ENCODE assay signal across 23 mouse cellular contexts in the genomic region with DNA sequence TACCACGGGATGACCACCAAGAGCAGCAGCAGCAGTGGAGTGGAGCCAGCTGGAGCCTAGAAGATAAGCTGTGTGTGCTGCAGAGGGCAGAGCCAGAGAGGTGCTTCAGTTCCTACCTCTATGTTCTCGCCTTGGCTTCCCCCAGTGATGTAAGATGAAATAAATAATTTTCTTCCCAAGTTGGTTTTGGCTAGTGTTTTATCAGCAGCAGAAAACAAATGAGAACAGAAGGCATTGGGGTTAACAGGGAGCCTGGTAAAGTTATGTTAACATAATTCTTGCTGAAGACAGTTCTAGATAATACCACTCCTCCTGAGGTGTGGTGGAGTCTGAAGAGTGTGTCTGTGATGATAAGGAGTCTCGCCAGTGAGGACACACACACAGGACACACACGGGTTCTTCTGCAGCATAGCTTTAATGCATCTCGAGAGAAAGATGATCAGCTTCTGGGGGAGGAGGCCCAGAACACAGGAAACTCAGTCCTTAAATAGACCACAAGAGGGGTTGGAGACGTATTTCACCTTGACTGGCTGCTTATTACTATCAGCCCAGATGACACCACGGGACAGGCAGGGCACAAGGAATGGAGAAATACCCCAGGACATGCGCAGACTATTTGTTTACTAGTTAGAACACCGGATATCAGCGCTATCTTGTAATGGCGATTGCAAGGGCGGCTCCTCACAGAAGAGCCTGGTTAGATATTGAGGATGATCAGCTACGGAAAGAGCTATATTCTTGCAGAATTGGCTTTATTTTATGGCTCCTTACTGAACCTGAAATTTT. TPM values are rescaled to one million over a fixed set of nuclear protein-coding genes. Genes with fewer than 3 reads are reported as not detected.
"Had no signal": no experiment of that assay in that cellular context is flagged by ENCODE, and none has a peak within 500 bp of the region (broad histone marks: within the 10 kb centered on the region; RNA-seq: fewer than 3 reads in every experiment).

No protein-coding gene starts in this region.

RNA-seq across cellular contexts. Expression of a gene that starts 14.9 kb away (rescaled TPM):
- total RNA-seq: megakaryocyte, adult 5-6 weeks; monocyte, adult 5-6 weeks; neutrophil, adult 5-6 weeks had no signal
- polyA plus RNA-seq: limb, embryonic 10.5 days had no signal

RNA-seq across cellular contexts. Expression of a gene that starts 23.2 kb away (rescaled TPM):
- total RNA-seq: layer of hippocampus, adult 2 months; layer of hippocampus, postnatal 25 days; left cerebral cortex, adult 18-20 months; left cerebral cortex, postnatal 25 days; megakaryocyte, adult 5-6 weeks; monocyte, adult 5-6 weeks; neutrophil, adult 5-6 weeks had no signal
- polyA plus RNA-seq: intestine, postnatal 0 days; kidney, adult 2 months; kidney, embryonic 14.5 days; kidney, postnatal 0 days; large intestine, adult 2 months; limb, embryonic 10.5 days; limb, embryonic 13.5 days; lung, adult 2 months; lung, embryonic 16.5 days; midbrain, embryonic 10.5 days; midbrain, embryonic 13.5 days; midbrain, embryonic 16.5 days; myocyte; neural tube, embryonic 13.5 days; stomach, embryonic 15.5 days; thymus, postnatal 0 days had no signal
